Mouse (Mus musculus): ENCODE measurements around the gene Uba1. TPM values are rescaled to one million over a fixed set of nuclear protein-coding genes. Genes with fewer than 3 reads are reported as not detected.
"Not testable (repeated sequence)": the region's sequence is repeated elsewhere in the genome, so short reads cannot be mapped to it uniquely, and the experiment has no call there.

The Uba1 gene
- polyA plus RNA-seq, 1 experiment from 2014 or later: 385 TPM

GRCm38 (mm10) chrX:20692616-20693015 is 34.5 kb downstream of the Uba1 start:
- no peak overlapping the region for H3K27ac ChIP-seq (ENCODE audit: low read length)
- H3K4me1 ChIP-seq (ENCODE audit: control insufficient read depth, insufficient read depth, low read length): peaks cover 10% of the 10 kb centered on the region
- H3K4me3 ChIP-seq (ENCODE audit: low read depth, low read length): no peak overlapping the region
- peaks cover 11% of the 10 kb centered on the region; the same call in 1 of the 2 replicates for H3K36me3 ChIP-seq (ENCODE audit: control insufficient read depth, insufficient read depth, low read length)
- no peak overlapping the region for H3K9ac ChIP-seq (ENCODE audit: low read depth, low read length)
- ATAC-seq: no peak
- H3K4me2 ChIP-seq (ENCODE audit: low read length): no peak overlapping the region
- no peaks in the 10 kb centered on the region for H3K27me3 ChIP-seq (ENCODE audit: control insufficient read depth, insufficient read depth, low read depth, low read length)
- WGBS: 78% methylated on average over 1 of the region's 1 CpGs
- H3K9me3 ChIP-seq (replicated peaks; ENCODE audit: control insufficient read depth, low read length, poor library complexity, severe bottlenecking): no peaks in the 10 kb centered on the region

DNA sequence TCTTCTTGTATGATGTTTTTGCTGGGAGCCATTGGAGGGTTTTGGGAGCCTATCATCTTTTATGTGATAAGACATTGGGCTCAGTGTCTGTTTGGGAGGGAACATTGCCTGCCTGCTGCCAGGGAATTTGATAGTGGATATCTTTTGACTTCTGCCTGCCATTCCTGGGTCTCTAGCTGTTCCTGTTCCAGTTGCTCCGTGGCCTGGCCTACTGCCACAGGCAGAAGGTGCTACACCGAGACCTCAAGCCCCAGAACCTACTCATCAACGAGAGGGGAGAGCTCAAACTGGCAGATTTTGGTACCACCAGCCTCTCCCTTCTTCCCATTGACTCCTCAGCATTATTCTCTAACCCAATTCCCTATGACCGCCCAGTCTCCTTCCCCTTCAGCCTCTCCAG is 37.7 kb downstream of the Uba1 start:
- 93% methylated on average over 4 of the region's 4 CpGs for WGBS
- Histone ChIP-seq H3K9ac (ENCODE audit: low read depth, low read length) (no peak overlapping the region), H3K4me1 (ENCODE audit: control insufficient read depth, insufficient read depth, low read length) (no peaks in the 10 kb centered on the region), H3K4me3 (ENCODE audit: low read depth, low read length) (no peak overlapping the region), H3K4me2 (ENCODE audit: low read length) (no peak overlapping the region), H3K9me3 (replicated peaks; ENCODE audit: control insufficient read depth, low read length, poor library complexity, severe bottlenecking) (no peaks in the 10 kb centered on the region), H3K36me3 (ENCODE audit: control insufficient read depth, insufficient read depth, low read length) (peaks cover 13% of the 10 kb centered on the region; the same call in 1 of the 2 replicates), H3K27me3 (ENCODE audit: control insufficient read depth, insufficient read depth, low read depth, low read length) (no peaks in the 10 kb centered on the region), H3K27ac (ENCODE audit: low read length) (no peak overlapping the region)
- ATAC-seq: no peak

DNA sequence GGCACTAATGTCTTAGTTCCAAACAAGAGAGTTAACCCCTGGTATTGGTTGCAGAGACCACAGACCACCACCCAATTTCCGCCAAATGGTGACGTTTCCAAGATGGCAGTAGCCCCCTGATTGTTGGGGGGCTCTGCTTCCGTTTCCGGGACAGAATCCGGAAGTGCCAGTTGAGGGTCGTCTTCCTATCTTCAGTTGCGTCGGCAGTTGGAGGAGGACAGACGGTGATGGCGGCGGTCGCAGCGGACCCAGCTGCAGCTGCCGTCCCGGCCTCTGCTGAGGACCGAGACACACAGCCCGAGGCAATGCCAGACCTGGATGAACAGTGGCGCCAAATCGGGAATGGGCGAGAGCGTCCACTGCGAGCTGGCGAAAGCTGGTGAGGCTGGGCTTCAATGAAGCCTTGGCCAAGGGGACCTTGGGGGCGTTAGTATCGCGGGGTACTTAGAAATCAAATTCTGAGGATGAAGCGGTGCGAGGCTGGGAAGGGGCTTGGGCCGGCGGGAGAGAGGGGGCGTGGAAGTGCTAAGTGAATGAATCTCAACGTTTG is 45.7 kb downstream of the Uba1 start, which contains the start of gene Usp11:
TSS of gene Usp11 (plus strand) at position 166 of the 550 bp plus-strand sequence.
- H3K36me3 ChIP-seq (ENCODE audit: control insufficient read depth, insufficient read depth, low read length): no peaks in the 10 kb centered on the region
- H3K27me3 ChIP-seq (ENCODE audit: control insufficient read depth, insufficient read depth, low read depth, low read length): no peaks in the 10 kb centered on the region
- H3K9me3 ChIP-seq (replicated peaks; ENCODE audit: control insufficient read depth, low read length, poor library complexity, severe bottlenecking): no peaks in the 10 kb centered on the region
- ATAC-seq: peak; percentile 91
- H3K27ac ChIP-seq (ENCODE audit: low read length): peak within 1 kb of the TSS; percentile 87
- H3K4me2 ChIP-seq (ENCODE audit: low read length): peak within 1 kb of the TSS; percentile 51
- no peaks in the 10 kb centered on the region for H3K4me1 ChIP-seq (ENCODE audit: control insufficient read depth, insufficient read depth, low read length)
- peak within 1 kb of the TSS; percentile 65 for H3K4me3 ChIP-seq (ENCODE audit: low read depth, low read length)
- peak within 1 kb of the TSS; percentile 70 for H3K9ac ChIP-seq (ENCODE audit: low read depth, low read length)
- 13% methylated on average over 30 of the region's 32 CpGs for WGBS

- H3K36me3 ChIP-seq (ENCODE audit: control insufficient read depth, insufficient read depth, low read length): no peaks in the 10 kb centered on the region
- H3K4me2 ChIP-seq (ENCODE audit: low read length): peak overlapping the region; percentile 45
- H3K9me3 ChIP-seq (replicated peaks; ENCODE audit: control insufficient read depth, low read length, poor library complexity, severe bottlenecking): no peaks in the 10 kb centered on the region
- 15% methylated on average over 30 of the region's 32 CpGs for WGBS
- H3K27me3 ChIP-seq (ENCODE audit: control insufficient read depth, insufficient read depth, low read depth, low read length): no peaks in the 10 kb centered on the region
- no peaks in the 10 kb centered on the region for H3K4me1 ChIP-seq (ENCODE audit: control insufficient read depth, insufficient read depth, low read length)
- ATAC-seq: peak; percentile 93
- H3K27ac ChIP-seq (ENCODE audit: low read length): peak overlapping the region; percentile 87
- H3K4me3 ChIP-seq (ENCODE audit: low read depth, low read length): peak overlapping the region; percentile 65
- H3K9ac ChIP-seq (ENCODE audit: low read depth, low read length): peak overlapping the region; percentile 70
Measured at GRCm38 (mm10) chrX:20704295-20705082, 46.4 kb downstream of the Uba1 start.

DNA sequence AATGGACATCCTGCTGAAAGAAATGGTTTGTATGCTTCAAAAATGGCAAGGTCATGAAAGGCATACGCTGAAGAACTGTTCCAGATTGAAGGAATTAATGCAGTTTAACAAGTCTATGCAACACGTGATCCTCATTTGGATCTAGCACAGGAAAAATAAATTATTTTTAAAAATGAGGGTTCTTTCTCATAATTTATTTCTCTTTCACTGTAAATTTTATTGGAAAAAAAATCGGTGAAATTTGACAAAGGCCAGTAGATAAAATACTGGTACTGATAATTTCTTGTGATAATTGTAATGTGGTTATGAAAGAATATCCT is 46.9 kb downstream of the Uba1 start:
- no peaks in the 10 kb centered on the region for H3K27me3 ChIP-seq (ENCODE audit: control insufficient read depth, insufficient read depth, low read depth, low read length)
- ATAC-seq: no peak

DNA sequence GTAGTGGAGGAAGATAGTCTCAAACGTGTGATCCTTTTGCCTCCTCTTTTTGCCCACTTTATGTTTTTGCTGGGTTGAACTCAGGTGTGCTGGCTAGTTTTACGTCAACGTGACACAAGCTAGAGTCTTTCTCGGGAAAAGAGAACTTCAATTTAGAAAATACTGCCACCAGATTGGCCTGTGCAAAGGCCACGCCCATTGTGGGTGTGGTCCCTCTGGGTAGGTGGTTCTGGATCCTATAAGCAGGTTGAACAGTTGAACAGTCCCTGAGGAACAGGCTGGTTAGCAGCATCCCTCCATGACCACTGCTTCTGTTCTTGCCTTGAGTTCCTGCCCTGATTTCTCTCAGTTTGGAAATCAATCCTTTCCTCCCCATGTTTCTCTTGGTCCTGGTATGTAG is 70.6 kb downstream of the Uba1 start:
- no peak for ATAC-seq
- H3K4me2 ChIP-seq (ENCODE audit: low read length): no peak overlapping the region

More for the DNA sequence above, 46.9 kb downstream of the Uba1 start:
- Histone ChIP-seq H3K4me2 (ENCODE audit: low read length) (peak overlapping the region; percentile 45), H3K36me3 (ENCODE audit: control insufficient read depth, insufficient read depth, low read length) (no peaks in the 10 kb centered on the region), H3K9ac (ENCODE audit: low read depth, low read length) (no peak overlapping the region), H3K27ac (ENCODE audit: low read length) (no peak overlapping the region), H3K9me3 (replicated peaks; ENCODE audit: control insufficient read depth, low read length, poor library complexity, severe bottlenecking) (no peaks in the 10 kb centered on the region), H3K4me1 (ENCODE audit: control insufficient read depth, insufficient read depth, low read length) (no peaks in the 10 kb centered on the region), H3K4me3 (ENCODE audit: low read depth, low read length) (peak overlapping the region; percentile 65)
- 29% methylated on average over 3 of the region's 3 CpGs for WGBS

GRCm38 (mm10) chrX:20730048-20730447 is 71.9 kb downstream of the Uba1 start:
- not testable (repeated sequence) for H3K9ac ChIP-seq (ENCODE audit: low read depth, low read length); H3K4me3 ChIP-seq (ENCODE audit: low read depth, low read length); H3K9me3 ChIP-seq (replicated peaks; ENCODE audit: control insufficient read depth, low read length, poor library complexity, severe bottlenecking); H3K27me3 ChIP-seq (ENCODE audit: control insufficient read depth, insufficient read depth, low read depth, low read length); H3K4me1 ChIP-seq (ENCODE audit: control insufficient read depth, insufficient read depth, low read length); H3K36me3 ChIP-seq (ENCODE audit: control insufficient read depth, insufficient read depth, low read length); H3K27ac ChIP-seq (ENCODE audit: low read length); H3K4me2 ChIP-seq (ENCODE audit: low read length); ATAC-seq
- WGBS: 54% methylated on average over 10 of the region's 10 CpGs

More for the DNA sequence above, 70.6 kb downstream of the Uba1 start:
- Histone ChIP-seq H3K27me3 (ENCODE audit: control insufficient read depth, insufficient read depth, low read depth, low read length) (no peaks in the 10 kb centered on the region), H3K9ac (ENCODE audit: low read depth, low read length) (no peak overlapping the region), H3K4me3 (ENCODE audit: low read depth, low read length) (no peak overlapping the region), H3K4me1 (ENCODE audit: control insufficient read depth, insufficient read depth, low read length) (no peaks in the 10 kb centered on the region), H3K36me3 (ENCODE audit: control insufficient read depth, insufficient read depth, low read length) (no peaks in the 10 kb centered on the region), H3K9me3 (replicated peaks; ENCODE audit: control insufficient read depth, low read length, poor library complexity, severe bottlenecking) (no peaks in the 10 kb centered on the region), H3K27ac (ENCODE audit: low read length) (no peak overlapping the region)
- WGBS: 71% methylated on average over 5 of the region's 5 CpGs

Other genes with a start within 250 kb of the Uba1 start
- gene Jade3, start 232.6 kb upstream of the Uba1 start, polyA plus RNA-seq (2015; fragmentation: Nextera tagmentation; extraction: Ambion mirVana): 5.3 and 6.3 TPM in 2 replicates
- gene Rgn, start 108.5 kb upstream of the Uba1 start, polyA plus RNA-seq (2015; fragmentation: Nextera tagmentation; extraction: Ambion mirVana): 0.63 and 0.82 TPM in 2 replicates
- 48.2 and 55.3 TPM in 2 replicates for gene Rbm10, start 40.8 kb upstream of the Uba1 start, polyA plus RNA-seq (2015; fragmentation: Nextera tagmentation; extraction: Ambion mirVana)
- 209 TPM in 2 replicates for gene Ndufb11, start 40.7 kb upstream of the Uba1 start, polyA plus RNA-seq (2015; fragmentation: Nextera tagmentation; extraction: Ambion mirVana)
- gene Cdk16, start 29.6 kb downstream of the Uba1 start, polyA plus RNA-seq (2015; fragmentation: Nextera tagmentation; extraction: Ambion mirVana): 138 and 148 TPM in 2 replicates
- 108 and 109 TPM in 2 replicates for gene Usp11, start 45.6 kb downstream of the Uba1 start, polyA plus RNA-seq (2015; fragmentation: Nextera tagmentation; extraction: Ambion mirVana)
- gene Araf, start 139.5 kb downstream of the Uba1 start, polyA plus RNA-seq (2015; fragmentation: Nextera tagmentation; extraction: Ambion mirVana): 379 and 431 TPM in 2 replicates
- gene Timp1, start 211.8 kb downstream of the Uba1 start, polyA plus RNA-seq (2015; fragmentation: Nextera tagmentation; extraction: Ambion mirVana): 2.0 and 2.2 TPM in 2 replicates

All from midbrain, embryonic 16.5 days (tissue).